In the genomic region with DNA sequence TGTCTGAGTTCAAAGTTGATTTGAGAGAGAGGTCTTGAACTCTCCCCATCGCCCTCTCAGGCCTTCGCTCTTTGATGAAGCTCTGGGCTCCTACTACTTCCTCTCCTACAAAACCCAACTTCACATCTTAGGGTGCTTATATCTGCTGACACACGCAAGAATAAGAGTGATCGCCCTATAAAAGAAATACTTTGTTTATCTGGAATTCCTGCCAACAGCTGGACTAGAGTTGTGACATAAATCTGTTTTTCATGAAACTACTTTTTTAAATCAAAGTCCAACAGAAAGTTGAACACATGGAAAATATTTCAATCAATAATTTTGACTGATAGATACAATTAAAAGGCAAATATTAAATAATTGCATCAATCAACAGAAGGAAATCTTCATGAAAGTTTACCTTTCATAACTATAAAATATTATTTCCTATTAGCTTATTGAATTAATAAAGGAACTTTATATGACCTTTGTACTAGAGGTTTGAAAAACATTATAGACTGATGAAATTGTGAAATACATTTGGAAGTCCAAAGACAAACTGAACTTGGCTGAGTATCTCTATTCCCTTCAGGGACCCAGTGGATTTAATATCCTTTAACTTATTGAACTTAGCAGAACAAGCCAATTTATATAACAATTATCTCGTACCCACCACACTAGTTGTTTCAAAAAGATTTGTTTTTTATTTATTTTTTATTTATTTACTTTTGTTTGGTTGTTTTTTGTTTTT, we compare ENCODE assay signal across 21 mouse cellular contexts. TPM values are rescaled to one million over a fixed set of nuclear protein-coding genes. Genes with fewer than 3 reads are reported as not detected.
DNase-seq lines count a peak whose midpoint lies in the region; ATAC-seq and TF ChIP-seq lines count a peak whose summit lies in the region.
"Had no signal": no experiment of that assay in that cellular context is flagged by ENCODE, and none has a peak within 500 bp of the region (broad histone marks: within the 10 kb centered on the region; RNA-seq: fewer than 3 reads in every experiment).

No protein-coding gene starts in this region.

- H3K27me3 ChIP-seq in kidney, postnatal 0 days (ENCODE audit: insufficient read depth, low read length) = no peaks in the 10 kb centered on the region
- H3K27me3 ChIP-seq in liver, postnatal 0 days (ENCODE audit: insufficient read depth, low read length) = no peaks in the 10 kb centered on the region
- no peaks in the 10 kb centered on the region for H3K27me3 ChIP-seq in liver, embryonic 11.5 days (replicated peaks; ENCODE audit: control insufficient read depth, insufficient read depth, low read length)
- H3K27me3 ChIP-seq: forebrain, embryonic 13.5 days; hindbrain, embryonic 12.5 days; hindbrain, embryonic 15.5 days had no signal

- ATAC-seq in kidney, postnatal 0 days (replicated peaks; ENCODE audit: low FRiP score, low read depth) = no peak
- peak; percentile 45; the same call in 1 of the 2 replicates for ATAC-seq in liver, postnatal 0 days
- no peak for ATAC-seq in liver, embryonic 11.5 days (replicated peaks; ENCODE audit: low FRiP score)
- ATAC-seq: forebrain, embryonic 13.5 days; forebrain, postnatal 0 days; Patski had no signal

- 57% methylated on average over 5 of the region's 5 CpGs for WGBS in kidney, postnatal 0 days
- 67% methylated on average over 5 of the region's 5 CpGs for WGBS in liver, postnatal 0 days (ENCODE audit: insufficient replicate concordance)
- WGBS in liver, embryonic 11.5 days = 79% methylated on average over 5 of the region's 5 CpGs

- H3K9ac ChIP-seq in kidney, postnatal 0 days (ENCODE audit: low read depth, low read length) = no peak overlapping the region
- H3K9ac ChIP-seq in liver, postnatal 0 days (replicated peaks) = no peak overlapping the region
- H3K9ac ChIP-seq in liver, embryonic 11.5 days (ENCODE audit: low read depth, low read length) = no peak overlapping the region
- H3K9ac ChIP-seq: forebrain, embryonic 13.5 days; forebrain, postnatal 0 days; hindbrain, embryonic 12.5 days; hindbrain, embryonic 15.5 days had no signal

- H3K9me3 ChIP-seq in kidney, postnatal 0 days (replicated peaks; ENCODE audit: low read length) = no peaks in the 10 kb centered on the region
- H3K9me3 ChIP-seq in liver, postnatal 0 days (ENCODE audit: low read length) = no peaks in the 10 kb centered on the region
- H3K9me3 ChIP-seq in liver, embryonic 11.5 days (ENCODE audit: control insufficient read depth, low read length) = no peaks in the 10 kb centered on the region
- H3K9me3 ChIP-seq: forebrain, embryonic 10.5 days; forebrain, embryonic 13.5 days; hindbrain, embryonic 12.5 days; hindbrain, embryonic 15.5 days had no signal

- no peak overlapping the region for H3K4me2 ChIP-seq in kidney, postnatal 0 days (ENCODE audit: low read length)
- no peak overlapping the region for H3K4me2 ChIP-seq in liver, postnatal 0 days (ENCODE audit: low read depth, low read length)
- no peak overlapping the region for H3K4me2 ChIP-seq in liver, embryonic 11.5 days
- H3K4me2 ChIP-seq: forebrain, embryonic 13.5 days; heart, embryonic 11.5 days; hindbrain, embryonic 12.5 days; hindbrain, embryonic 15.5 days had no signal

- no peaks in the 10 kb centered on the region for H3K4me1 ChIP-seq in kidney, postnatal 0 days (replicated peaks; ENCODE audit: insufficient read depth, low read length)
- H3K4me1 ChIP-seq in liver, postnatal 0 days (ENCODE audit: insufficient read depth) = no peaks in the 10 kb centered on the region
- no peaks in the 10 kb centered on the region for H3K4me1 ChIP-seq in liver, embryonic 11.5 days (replicated peaks; ENCODE audit: control insufficient read depth, insufficient read depth, low read length)
- H3K4me1 ChIP-seq: forebrain, embryonic 10.5 days; forebrain, embryonic 13.5 days; hindbrain, embryonic 12.5 days; hindbrain, embryonic 15.5 days had no signal

- peak; percentile 54 for DNase-seq in kidney, postnatal 0 days (ENCODE audit: low spot score)
- no peak for DNase-seq in kidney, adult 9 months
- DNase-seq in liver, postnatal 0 days = no peak
- no peak for DNase-seq in liver, embryonic 11.5 days (ENCODE audit: low spot score)
- DNase-seq in NIH3T3 (ENCODE audit: low read depth) = peak; percentile 38
- no peak for DNase-seq in urinary bladder, postnatal 14 days (ENCODE audit: low spot score)
- DNase-seq: adrenal gland, adult 2 months; adrenal gland, postnatal 14 days; cerebellum, adult 11-12 months; cerebellum, adult 8-10 months; cerebellum, postnatal 14 days; forebrain, postnatal 0 days; gastrocnemius, adult 2 months; gastrocnemius, postnatal 14 days; heart, adult 11 months had no signal

- 0 out of 2 replicates have a peak, but pooled peaks have one; percentile 32 for TF ChIP-seq EP300 in liver, postnatal 0 days (IDR thresholded peaks at IDR 0.05; ENCODE audit: low read depth)

- H3K36me3 ChIP-seq in kidney, postnatal 0 days (ENCODE audit: insufficient read depth, low read length) = no peaks in the 10 kb centered on the region
- H3K36me3 ChIP-seq in liver, postnatal 0 days (replicated peaks; ENCODE audit: insufficient read depth, low read length) = no peaks in the 10 kb centered on the region
- H3K36me3 ChIP-seq in liver, embryonic 11.5 days (ENCODE audit: control insufficient read depth, insufficient read depth, low read length) = no peaks in the 10 kb centered on the region
- H3K36me3 ChIP-seq: forebrain, embryonic 10.5 days; hindbrain, embryonic 12.5 days; hindbrain, embryonic 15.5 days had no signal

- no peak for TF ChIP-seq CTCF in kidney, postnatal 0 days (IDR thresholded peaks at IDR 0.05; ENCODE audit: low read depth)
- TF ChIP-seq CTCF in liver, postnatal 0 days (IDR thresholded peaks at IDR 0.05; ENCODE audit: low read depth) = no peak

- no peak overlapping the region for H3K4me3 ChIP-seq in kidney, postnatal 0 days (replicated peaks; ENCODE audit: low read depth, low read length)
- H3K4me3 ChIP-seq in liver, postnatal 0 days (ENCODE audit: low read depth, low read length) = no peak overlapping the region
- no peak overlapping the region for H3K4me3 ChIP-seq in liver, embryonic 11.5 days (ENCODE audit: low read depth, low read length)
- H3K4me3 ChIP-seq: forebrain, embryonic 10.5 days; forebrain, embryonic 13.5 days; gastrocnemius, adult 2 months; hindbrain, embryonic 12.5 days; hindbrain, embryonic 15.5 days had no signal

- H3K27ac ChIP-seq in kidney, postnatal 0 days = no peak overlapping the region
- H3K27ac ChIP-seq in liver, postnatal 0 days (ENCODE audit: low read depth) = peak overlapping the region; percentile 75
- no peak overlapping the region for H3K27ac ChIP-seq in liver, embryonic 11.5 days (ENCODE audit: low read depth, low read length)
- H3K27ac ChIP-seq: forebrain, embryonic 10.5 days; forebrain, embryonic 13.5 days; gastrocnemius, adult 2 months; hindbrain, embryonic 12.5 days; hindbrain, embryonic 15.5 days had no signal

RNA-seq across cellular contexts. Expression of a gene that starts 27.3 kb away (rescaled TPM):
- polyA plus RNA-seq in kidney, postnatal 0 days (2015; fragmentation: Nextera tagmentation; extraction: Ambion mirVana) = 83.5 and 85.1 TPM in 2 replicates
- polyA plus RNA-seq in liver, postnatal 0 days (2015; fragmentation: Nextera tagmentation; extraction: Ambion mirVana) = 245 and 267 TPM in 2 replicates
- polyA plus RNA-seq in liver, embryonic 11.5 days (2014; fragmentation: Nextera tagmentation; extraction: Ambion mirVana) = 145 and 166 TPM in 2 replicates

RNA-seq across cellular contexts. Expression of a gene that starts 53.9 kb away (rescaled TPM):
- 5.2 and 5.6 TPM in 2 replicates for polyA plus RNA-seq in kidney, postnatal 0 days (2015; fragmentation: Nextera tagmentation; extraction: Ambion mirVana)
- polyA plus RNA-seq in liver, postnatal 0 days (2015; fragmentation: Nextera tagmentation; extraction: Ambion mirVana) = 1.8 and 2.1 TPM in 2 replicates
- polyA plus RNA-seq in liver, embryonic 11.5 days (2014; fragmentation: Nextera tagmentation; extraction: Ambion mirVana) = 4.6 and 5.4 TPM in 2 replicates

Comparison
In these comparisons a context has a peak if more than half of its experiments do, and no peak if none do; other contexts are left out.
1. DNase-seq: peak in kidney, postnatal 0 days (single experiment) and NIH3T3 (single experiment); none in kidney, adult 9 months (single experiment), liver, postnatal 0 days (single experiment), liver, embryonic 11.5 days (single experiment) and urinary bladder, postnatal 14 days (single experiment).